Mouse (Mus musculus) forelimb bud, embryonic 11.5 days (tissue): ENCODE data around the gene D930048N14Rik.

Experiments used
- DNase-seq: peaks from one replicate; pipeline ENCODE4 v3.0.0-alpha.2; 2012; ENCODE audit warnings: low read depth, low spot score

D930048N14Rik gene

GRCm38 (mm10) chr11:51702831-51703230 is 52.1 kb downstream of the D930048N14Rik start:
- DNase-seq = no peak

GRCm38 (mm10) chr11:51703379-51703998 is 52.7 kb downstream of the D930048N14Rik start:
- DNase-seq = peak; percentile 31

GRCm38 (mm10) chr11:51706451-51706850 is 55.7 kb downstream of the D930048N14Rik start:
- no peak for DNase-seq

GRCm38 (mm10) chr11:51707080-51707479 is 56.3 kb downstream of the D930048N14Rik start:
- no peak for DNase-seq
